Mouse (Mus musculus) common myeloid progenitor, adult 5-6 weeks (primary cell): ENCODE measurements around the gene Dtymk. TPM values are rescaled to one million over a fixed set of nuclear protein-coding genes. Genes with fewer than 3 reads are reported as not detected.
"Not testable (repeated sequence)": the region's sequence is repeated elsewhere in the genome, so short reads cannot be mapped to it uniquely, and the experiment has no call there.

Experiments
- ATAC-seq: replicated peaks from 2 replicates; pipeline ENCODE4 v1.8.0; 2016; ENCODE audit warnings: low read depth, mild to moderate bottlenecking, moderate TSS enrichment, inconsistent platforms; ENCODE audit not compliant: poor library complexity, severe bottlenecking
- total RNA-seq: library from RNA; stranded (forward); fragments of 200-1000, 187-1606 nt; gene quantifications from 2 replicates; pipeline ENCODE4 v1.2.3, GENCODE M21; 2017

Dtymk gene
- total RNA-seq, 1 experiment from 2014 or later = 249 TPM

- no peak for ATAC-seq
These were observed 3.7 kb upstream of the Dtymk start for GRCm38 (mm10) chr1:93805221-93805951.

GRCm38 (mm10) chr1:93804818-93805217 is 3.1 kb upstream of the Dtymk start:
- no peak for ATAC-seq

- ATAC-seq = peak; percentile 70
These were observed 2.1 kb upstream of the Dtymk start, which contains the start of gene Ing5 for GRCm38 (mm10) chr1:93803556-93804507. Ing5 (plus strand) TSS chr1:93803965.

GRCm38 (mm10) chr1:93802771-93803170 is 1.0 kb upstream of the Dtymk start:
- ATAC-seq = no peak

- ATAC-seq = no peak
These were observed 847 bp downstream of the Dtymk start for GRCm38 (mm10) chr1:93800670-93801503.

- no peak for ATAC-seq
These were observed 5.8 kb downstream of the Dtymk start for GRCm38 (mm10) chr1:93795886-93796285.

- no peak for ATAC-seq
These were observed 7.2 kb downstream of the Dtymk start for GRCm38 (mm10) chr1:93794526-93794925.

GRCm38 (mm10) chr1:93786912-93787311 is 14.8 kb downstream of the Dtymk start:
- ATAC-seq = no peak

GRCm38 (mm10) chr1:93776686-93777085 is 25.0 kb downstream of the Dtymk start:
- ATAC-seq = no peak

GRCm38 (mm10) chr1:93769901-93770300 is 31.8 kb downstream of the Dtymk start:
- ATAC-seq = no peak

- ATAC-seq = no peak
These were observed 34.1 kb downstream of the Dtymk start for GRCm38 (mm10) chr1:93767600-93767999.

- ATAC-seq = peak; percentile 72
These were observed 36.7 kb downstream of the Dtymk start for GRCm38 (mm10) chr1:93764871-93765591.

GRCm38 (mm10) chr1:93763531-93763930 is 38.2 kb downstream of the Dtymk start:
- not testable (repeated sequence) for ATAC-seq

- ATAC-seq = no peak
These were observed 41.7 kb downstream of the Dtymk start for GRCm38 (mm10) chr1:93760076-93760475.

GRCm38 (mm10) chr1:93756154-93756553 is 45.6 kb downstream of the Dtymk start:
- no peak for ATAC-seq

- ATAC-seq = no peak
These were observed 46.1 kb downstream of the Dtymk start for GRCm38 (mm10) chr1:93755618-93756017.

GRCm38 (mm10) chr1:93755291-93755610 is 46.5 kb downstream of the Dtymk start:
- no peak for ATAC-seq

- ATAC-seq = peak; percentile 53
These were observed 47.0 kb downstream of the Dtymk start, which contains the start of gene Thap4 for GRCm38 (mm10) chr1:93754573-93755290. Thap4 (minus strand) TSS chr1:93754864.
